Comparison of ENCODE assay signal across 8 mouse cellular contexts in genomic region chr9:53975122-53975518, GRCm38 (mm10). TPM values are rescaled to one million over a fixed set of nuclear protein-coding genes. Genes with fewer than 3 reads are reported as not detected.
A peak's percentile ranks its signal among the peaks of the same experiment; 100 is the strongest.
DNase-seq lines count a peak whose midpoint lies in the region; ATAC-seq and TF ChIP-seq lines count a peak whose summit lies in the region.

Gene Elmod1 (minus strand): TSS chr9:53975301.

- H3K4me3 ChIP-seq in lung, postnatal 0 days (ENCODE audit: low read depth, low read length), result peak within 1 kb of the TSS; percentile 28

- no peak within 1 kb of the TSS for H3K27ac ChIP-seq in lung, postnatal 0 days (ENCODE audit: low read length)

- WGBS in lung, postnatal 0 days, result 4% methylated on average over 35 of the region's 36 CpGs

- no peaks in the 10 kb centered on the region for H3K36me3 ChIP-seq in lung, postnatal 0 days (ENCODE audit: insufficient read depth, low read length)

- TF ChIP-seq EP300 in lung, postnatal 0 days (IDR thresholded peaks at IDR 0.05), result no peak

- H3K4me2 ChIP-seq in lung, postnatal 0 days (replicated peaks; ENCODE audit: low read depth, low read length), result peak within 1 kb of the TSS; percentile 47

- TF ChIP-seq CTCF in lung, postnatal 0 days (IDR thresholded peaks at IDR 0.05), result peak; percentile 39

- no peaks in the 10 kb centered on the region; the same call in 1 of the 2 replicates for H3K4me1 ChIP-seq in lung, postnatal 0 days (ENCODE audit: insufficient read depth, low read depth, low read length)

- no peak within 1 kb of the TSS for H3K9ac ChIP-seq in lung, postnatal 0 days (replicated peaks; ENCODE audit: low read depth)

- peak; percentile 65 for ATAC-seq in lung, postnatal 0 days

- DNase-seq in urinary bladder, postnatal 14 days (ENCODE audit: low spot score), result peak; percentile 9
- DNase-seq in urinary bladder, postnatal 25 days (ENCODE audit: low spot score), result no peak
- DNase-seq in embryo, embryonic 10.5 days (ENCODE audit: low spot score), result peak; percentile 67
- DNase-seq in heart, postnatal 10 days, result peak; percentile 17 to 23
- peak; percentile 73 to 82 for DNase-seq in layer of hippocampus, postnatal 10 days (ENCODE audit: low spot score in 2 of 2)
- DNase-seq in lung, postnatal 0 days (ENCODE audit: low spot score), result peak; percentile 43
- DNase-seq in right cerebral cortex, postnatal 14 days, result peak; percentile 75
- no peak for DNase-seq in spleen, adult 18-20 months

- intact Hi-C loops in heart, postnatal 10 days (cut with DNase I), result no loop called here

- no peaks in the 10 kb centered on the region for H3K9me3 ChIP-seq in lung, postnatal 0 days (ENCODE audit: low read length)

- peaks cover 21% of the 10 kb centered on the region for H3K27me3 ChIP-seq in lung, postnatal 0 days (replicated peaks; ENCODE audit: insufficient read depth, low read length)

RNA-seq across cellular contexts. Expression of gene Elmod1, which starts in this region (rescaled TPM):
- total RNA-seq in heart, postnatal 10 days (2021), result under 1 TPM in 1 of 2 experiments, not detected in 1; 0.41 TPM
- 100 to 1,000 TPM; 199 to 215 TPM for total RNA-seq in layer of hippocampus, postnatal 10 days (2021)
- polyA plus RNA-seq in lung, postnatal 0 days (2015; fragmentation: Nextera tagmentation; extraction: Ambion mirVana), result 1.2 and 1.8 TPM in 2 replicates

Comparison
In these comparisons a context has a peak if more than half of its experiments do, and no peak if none do; other contexts are left out.
1. RNA of gene Elmod1 (total RNA-seq): 199 to 215 TPM in layer of hippocampus, postnatal 10 days; 0.41 TPM in heart, postnatal 10 days; every median in the first group is over 100 times any median in the second.
2. DNase-seq: peak in urinary bladder, postnatal 14 days (single experiment), embryo, embryonic 10.5 days (single experiment), layer of hippocampus, postnatal 10 days (2 of 2), lung, postnatal 0 days (single experiment) and right cerebral cortex, postnatal 14 days (single experiment); none in urinary bladder, postnatal 25 days (single experiment) and spleen, adult 18-20 months (0 of 2).
3. Peak in DNase-seq in heart, postnatal 10 days; RNA of the gene not detected or under 1 TPM.